Mouse (Mus musculus): ENCODE results near the gene Gm1527.
"Not testable (repeated sequence)": the region's sequence is repeated elsewhere in the genome, so short reads cannot be mapped to it uniquely, and the experiment has no call there.

Gene Gm1527

GRCm38 (mm10) chr3:28892317-28892716 lies at the start of gene Gm1527:
Gene Gm1527 (plus strand): TSS chr3:28892617.
- no peak for DNase-seq

DNA sequence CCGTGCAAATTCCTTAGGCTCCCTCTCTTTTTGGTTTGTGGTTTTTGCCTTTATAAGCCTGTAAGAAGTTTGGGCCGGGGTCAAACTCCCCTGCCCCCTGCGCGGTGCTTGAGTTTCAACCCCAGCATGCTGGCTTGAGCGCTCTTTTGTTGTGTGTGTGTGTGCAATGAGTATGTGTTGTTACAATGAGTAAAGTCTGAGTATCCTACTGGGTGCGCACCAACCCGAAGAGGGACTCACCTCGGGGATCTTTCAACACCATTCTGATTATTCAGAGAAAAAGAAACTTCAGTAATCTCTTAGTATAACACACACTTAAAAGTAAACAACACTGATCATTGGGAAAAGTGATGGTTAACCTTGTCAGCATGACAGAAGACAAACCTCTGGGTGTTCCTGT lies 49.2 kb upstream of the Gm1527 start:
- no peak for DNase-seq

DNA sequence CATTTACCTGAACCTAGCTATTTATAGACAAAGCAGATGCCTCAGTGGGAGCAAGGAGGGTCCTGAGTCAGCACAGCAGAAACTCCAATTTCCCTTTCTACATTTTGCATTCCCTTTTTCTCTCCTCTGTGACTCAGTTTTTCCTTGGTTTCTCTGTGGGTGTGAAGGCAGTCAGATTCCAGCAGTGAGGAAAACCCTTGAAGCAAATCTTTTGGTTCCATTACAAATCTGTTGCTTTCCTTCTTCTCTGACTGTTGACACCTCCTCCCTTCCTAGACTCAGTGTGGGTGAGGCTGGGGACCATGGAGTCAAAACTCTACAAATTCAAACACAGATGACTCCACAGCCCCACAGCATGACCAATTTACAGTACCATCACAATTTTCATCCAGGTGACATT lies 45.3 kb upstream of the Gm1527 start:
- no peak for DNase-seq

GRCm38 (mm10) chr3:28852174-28852573 lies 40.2 kb upstream of the Gm1527 start:
- not testable (repeated sequence) for DNase-seq

GRCm38 (mm10) chr3:28859630-28860392 lies 32.6 kb upstream of the Gm1527 start:
- DNase-seq = not testable (repeated sequence)

- DNase-seq = not testable (repeated sequence)
Measured at GRCm38 (mm10) chr3:28896966-28897365, 4.5 kb downstream of the Gm1527 start.

GRCm38 (mm10) chr3:28965931-28966330 lies 73.5 kb downstream of the Gm1527 start:
- no peak for DNase-seq

GRCm38 (mm10) chr3:28968851-28969250 lies 76.4 kb downstream of the Gm1527 start:
- peak; percentile 59 for DNase-seq
